Mouse (Mus musculus) MEL (cell line): ENCODE measurements around the gene Hspg2. TPM values are rescaled to one million over a fixed set of nuclear protein-coding genes. Genes with fewer than 3 reads are reported as not detected.

Experiments used
- DNase-seq: peaks from one replicate; pipeline ENCODE4 v3.0.0; 2011; ENCODE audit warnings: low read depth, low spot score
- H3K27ac ChIP-seq: 2 replicates; pipeline ENCODE4 v1.5.1; 2012; ENCODE audit warnings: low read depth, mild to moderate bottlenecking, control low read depth, low read length, moderate library complexity; ENCODE audit not compliant: control insufficient read depth
- H3K27me3 ChIP-seq, 2 experiments: fragments of 150-350 bp in 1 of 2; sonication (generic) in 1 of 2; 2 replicates each; pipeline ENCODE4 v1.6.1; 2012; ENCODE audit warnings: low read length in 2 of 2, mild to moderate bottlenecking in 2 of 2, improper control_type of control experiment in 1 of 2, moderate library complexity in 1 of 2; ENCODE audit not compliant: insufficient read depth in 2 of 2, control insufficient read depth in 1 of 2
- H3K36me3 ChIP-seq, 2 experiments: 2 replicates each; pipeline ENCODE4 v1.6.1; 2012 to 2014; ENCODE audit warnings: low read length in 2 of 2, improper control_type of control experiment in 1 of 2, inconsistent platforms in 1 of 2, mild to moderate bottlenecking in 1 of 2; ENCODE audit not compliant: insufficient read depth in 2 of 2, control insufficient read depth in 1 of 2
- H3K4me1 ChIP-seq, 2 experiments: fragments of 150-350 bp in 1 of 2; sonication (generic) in 1 of 2; 2 replicates each; pipeline ENCODE4 v1.6.1; 2012; ENCODE audit warnings: low read length in 2 of 2, improper control_type of control experiment in 1 of 2, mild to moderate bottlenecking in 1 of 2; ENCODE audit not compliant: insufficient read depth in 2 of 2, control insufficient read depth in 1 of 2
- H3K4me3 ChIP-seq, 2 experiments: fragments of 150-350 bp in 1 of 2; sonication (generic) in 1 of 2; 2 replicates each; pipeline ENCODE4 v1.5.1; 2012; ENCODE audit warnings: low read depth in 2 of 2, low read length in 2 of 2, mild to moderate bottlenecking in 2 of 2, moderate library complexity in 2 of 2, control low read depth in 1 of 2, improper control_type of control experiment in 1 of 2; ENCODE audit not compliant: control insufficient read depth in 1 of 2, insufficient read depth in 1 of 2
- H3K79me2 ChIP-seq: 2 replicates; pipeline ENCODE4 v1.6.1; 2012; ENCODE audit warnings: mild to moderate bottlenecking, low read length, moderate library complexity; ENCODE audit not compliant: control insufficient read depth, poor library complexity, insufficient read depth
- H3K9ac ChIP-seq: 2 replicates; pipeline ENCODE4 v1.6.1; 2012; ENCODE audit warnings: low read depth, mild to moderate bottlenecking, control low read depth, low read length, moderate library complexity; ENCODE audit not compliant: control insufficient read depth, poor library complexity, severe bottlenecking
- H3K9me3 ChIP-seq: fragments of 150-350 bp; sonication (generic); replicated peaks from 2 replicates; pipeline ENCODE4 v1.6.1; 2012; ENCODE audit warnings: mild to moderate bottlenecking, low read length, improper control_type of control experiment, moderate library complexity; ENCODE audit not compliant: insufficient read depth
- BHLHE40 ChIP-seq: IDR thresholded peaks from 2 replicates; pipeline ENCODE4 v1.6.1; 2012; ENCODE audit warnings: low read depth, mild to moderate bottlenecking, inconsistent platforms, low read length, improper control_type of control experiment, borderline replicate concordance
- CHD1 ChIP-seq: IDR thresholded peaks from 2 replicates; pipeline ENCODE4 v1.6.1; 2012; ENCODE audit warnings: low read depth, mild to moderate bottlenecking, inconsistent platforms, low read length, improper control_type of control experiment
- CHD2 ChIP-seq: IDR thresholded peaks from 2 replicates; pipeline ENCODE4 v1.6.1; 2011; ENCODE audit warnings: low read length, improper control_type of control experiment
- CTCF ChIP-seq, 3 experiments: IDR thresholded peaks in 2 of 3; conservative IDR thresholded peaks in 1 of 3; 2 replicates each; pipeline ENCODE4 v1.5.1; 2011 to 2012; ENCODE audit warnings: low read length in 3 of 3, low read depth in 2 of 3, mild to moderate bottlenecking in 2 of 3, improper control_type of control experiment in 1 of 3, inconsistent platforms in 1 of 3, mixed read lengths in 1 of 3, moderate library complexity in 1 of 3; ENCODE audit not compliant: control insufficient read depth in 1 of 3, insufficient read depth in 1 of 3, poor library complexity in 1 of 3, severe bottlenecking in 1 of 3
- EP300 ChIP-seq, 2 experiments: IDR thresholded peaks; 2 replicates each; pipeline ENCODE4 v1.6.1; 2011; ENCODE audit warnings: improper control_type of control experiment in 2 of 2, low read length in 2 of 2, low read depth in 1 of 2, mild to moderate bottlenecking in 1 of 2
- ETS1 ChIP-seq: IDR thresholded peaks from 2 replicates; pipeline ENCODE4 v1.6.1; 2012; ENCODE audit warnings: low read depth, mild to moderate bottlenecking, inconsistent platforms, low read length, improper control_type of control experiment, moderate library complexity
- HCFC1 ChIP-seq: IDR thresholded peaks from 2 replicates; pipeline ENCODE4 v1.6.1; 2012; ENCODE audit warnings: low read depth, mild to moderate bottlenecking, inconsistent platforms, low read length, improper control_type of control experiment, moderate library complexity
- KAT2A ChIP-seq: conservative IDR thresholded peaks from 2 replicates; pipeline ENCODE4 v1.6.1; 2012; ENCODE audit warnings: low read depth, low read length, improper control_type of control experiment, inconsistent platforms
- MAFK ChIP-seq: IDR thresholded peaks from 2 replicates; pipeline ENCODE4 v1.6.1; 2011; ENCODE audit warnings: low read depth, mild to moderate bottlenecking, low read length, improper control_type of control experiment, borderline replicate concordance
- MXI1 ChIP-seq: IDR thresholded peaks from 2 replicates; pipeline ENCODE4 v1.6.1; 2011; ENCODE audit warnings: mild to moderate bottlenecking, low read depth, low read length, improper control_type of control experiment
- MYB ChIP-seq: IDR thresholded peaks from 2 replicates; pipeline ENCODE4 v1.6.1; 2011; ENCODE audit warnings: mild to moderate bottlenecking, low read depth, low read length, improper control_type of control experiment
- MYC ChIP-seq: IDR thresholded peaks from 2 replicates; pipeline ENCODE4 v1.6.1; 2011; ENCODE audit warnings: low read depth, mild to moderate bottlenecking, low read length, improper control_type of control experiment, moderate library complexity
- NRF1 ChIP-seq: IDR thresholded peaks from 2 replicates; pipeline ENCODE4 v1.6.1; 2014; ENCODE audit warnings: low read depth, mild to moderate bottlenecking, inconsistent platforms, low read length, improper control_type of control experiment, moderate library complexity; ENCODE audit not compliant: poor library complexity, insufficient read depth, severe bottlenecking
- POLR2AphosphoS2 ChIP-seq: IDR thresholded peaks from 2 replicates; pipeline ENCODE4 v1.6.1; 2011; ENCODE audit warnings: low read length, improper control_type of control experiment
- POLR2AphosphoS5 ChIP-seq: IDR thresholded peaks from 2 replicates; pipeline ENCODE4 v1.6.1; 2012; ENCODE audit warnings: low read depth, borderline replicate concordance, mild to moderate bottlenecking, inconsistent platforms, low read length, moderate library complexity, mixed read lengths
- RAD21 ChIP-seq: IDR thresholded peaks from 2 replicates; pipeline ENCODE4 v1.6.1; 2011; ENCODE audit warnings: mild to moderate bottlenecking, low read depth, low read length, improper control_type of control experiment
- RCOR1 ChIP-seq: IDR thresholded peaks from 2 replicates; pipeline ENCODE4 v1.6.1; 2012; ENCODE audit warnings: low read depth, mild to moderate bottlenecking, inconsistent platforms, low read length, improper control_type of control experiment
- SIN3A ChIP-seq: IDR thresholded peaks from 2 replicates; pipeline ENCODE4 v1.6.1; 2012; ENCODE audit warnings: low read length, improper control_type of control experiment, inconsistent platforms
- SMC3 ChIP-seq: IDR thresholded peaks from 2 replicates; pipeline ENCODE4 v1.6.1; 2011; ENCODE audit warnings: low read depth, low read length, improper control_type of control experiment
- TAL1 ChIP-seq: IDR thresholded peaks from 2 replicates; pipeline ENCODE4 v1.6.1; 2012; ENCODE audit warnings: mild to moderate bottlenecking, inconsistent platforms, low read length, moderate library complexity, mixed read lengths
- TBP ChIP-seq: IDR thresholded peaks from 2 replicates; pipeline ENCODE4 v1.8.0; 2011; ENCODE audit warnings: low read depth, low read length, improper control_type of control experiment
- TCF12 ChIP-seq: IDR thresholded peaks from 2 replicates; pipeline ENCODE4 v1.6.1; 2014; ENCODE audit warnings: low read depth, mild to moderate bottlenecking, inconsistent platforms, low read length, improper control_type of control experiment, moderate library complexity
- UBTF ChIP-seq: IDR thresholded peaks from 2 replicates; pipeline ENCODE4 v1.6.1; 2012; ENCODE audit warnings: low read depth, mild to moderate bottlenecking, inconsistent platforms, low read length, improper control_type of control experiment, moderate library complexity, borderline replicate concordance; ENCODE audit not compliant: insufficient read depth
- USF2 ChIP-seq, 2 experiments: IDR thresholded peaks; 2 replicates each; pipeline ENCODE4 v1.6.1; 2011 to 2012; ENCODE audit warnings: improper control_type of control experiment in 2 of 2, low read length in 2 of 2, borderline replicate concordance in 1 of 2, inconsistent platforms in 1 of 2, low read depth in 1 of 2, mild to moderate bottlenecking in 1 of 2; ENCODE audit not compliant: insufficient read depth in 1 of 2
- ZKSCAN1 ChIP-seq: IDR thresholded peaks from 2 replicates; pipeline ENCODE4 v1.6.1; 2012; ENCODE audit warnings: low read depth, mild to moderate bottlenecking, inconsistent platforms, low read length, improper control_type of control experiment, moderate library complexity
- polyA plus RNA-seq, 2 experiments: library from polyadenylated mRNA; stranded (reverse) in 1 of 2; unstranded in 1 of 2; fragments of >175 nt in 1 of 2; fragments of >200 nt in 1 of 2; gene quantifications; 2 replicates each; pipeline versions ENCODE4 v1.2.1 to v1.2.4; 2012; ENCODE audit warnings: low replicate concordance in 2 of 2, low read depth in 1 of 2; ENCODE audit not compliant: insufficient read length in 2 of 2, insufficient read depth in 1 of 2, missing spikeins in 1 of 2
- total RNA-seq: library from RNA; depleted of rRNA; stranded (reverse); fragments of 300-350 nt; gene quantifications from 2 replicates; pipeline ENCODE4 v1.2.3, GENCODE M21; 2012

The Hspg2 gene
- total and polyA plus RNA-seq, 3 experiments: 0.04 TPM; not detected in 1

DNA sequence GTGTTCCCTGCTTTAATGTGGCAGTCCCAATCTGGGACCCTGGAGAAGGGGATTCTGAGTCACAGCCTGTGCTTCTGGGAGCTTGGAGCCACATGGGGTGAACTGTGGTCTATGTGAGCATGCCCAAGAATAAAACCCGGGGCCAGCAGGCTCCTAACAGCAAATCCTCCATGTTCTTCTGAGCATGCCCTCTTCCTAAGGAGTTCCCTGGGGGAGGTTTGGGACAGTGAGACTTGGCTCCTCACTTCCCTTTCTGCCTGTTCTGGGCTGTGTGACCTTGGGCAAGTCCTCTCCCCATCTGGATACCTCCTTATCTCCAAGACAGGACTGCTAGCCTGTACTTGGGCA is 12.4 kb downstream of the Hspg2 start:
- H3K4me3 ChIP-seq: no peak overlapping the region
- H3K9me3 ChIP-seq: no peaks in the 10 kb centered on the region
- H3K27ac ChIP-seq: no peak overlapping the region
- H3K79me2 ChIP-seq: no peaks in the 10 kb centered on the region
- peaks cover 0 to 5% of the 10 kb centered on the region in 2 experiments; a peak in 1 of 4 replicates for H3K4me1 ChIP-seq
- no peak for DNase-seq
- no peak overlapping the region for H3K9ac ChIP-seq
- H3K27me3 ChIP-seq: no peaks in the 10 kb centered on the region
- TF ChIP-seq HCFC1: no peak
- no peak for TF ChIP-seq MXI1
- no peaks in the 10 kb centered on the region for H3K36me3 ChIP-seq

DNA sequence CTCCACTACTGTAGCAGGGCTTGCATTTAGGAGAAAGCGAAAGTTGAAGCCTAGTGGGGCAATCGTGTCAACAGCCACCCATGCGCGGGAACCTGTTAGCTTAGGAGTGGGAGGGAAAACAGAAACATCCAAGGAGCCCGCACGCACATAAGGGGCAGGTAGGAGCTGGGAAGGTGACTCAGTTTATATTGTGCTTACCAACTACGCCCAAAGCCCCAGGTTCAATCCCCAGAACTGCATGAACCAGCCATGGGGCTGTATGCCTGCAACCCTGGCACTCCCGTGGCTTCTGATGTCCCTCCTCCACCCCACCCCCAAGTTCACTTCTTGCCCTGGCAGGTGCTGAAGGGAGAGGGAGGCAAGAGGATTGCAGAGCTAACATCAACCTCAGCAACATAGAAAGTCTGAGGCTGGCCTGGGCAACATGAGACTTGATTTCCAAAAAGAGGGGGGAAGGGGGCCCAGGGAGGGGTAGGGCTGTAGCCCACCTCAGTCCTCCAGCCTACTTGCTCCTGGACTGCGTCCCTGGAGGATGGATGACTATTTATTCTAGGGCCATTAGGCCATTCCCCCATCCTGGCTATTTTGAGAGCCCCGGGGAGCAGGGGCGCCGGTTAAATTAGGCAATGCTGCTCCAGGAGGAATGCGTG is 12.9 kb downstream of the Hspg2 start:
- Histone ChIP-seq H3K27me3 (no peaks in the 10 kb centered on the region), H3K27ac (no peak overlapping the region)

GRCm38 (mm10) chr4:137483871-137484270 is 15.3 kb downstream of the Hspg2 start:
- DNase-seq: peak; percentile 52
- peaks cover 0 to 5% of the 10 kb centered on the region in 2 experiments; a peak in 1 of 4 replicates for H3K4me1 ChIP-seq
- no peaks in the 10 kb centered on the region for H3K27me3 ChIP-seq
- no peaks in the 10 kb centered on the region for H3K9me3 ChIP-seq
- no peaks in the 10 kb centered on the region for H3K79me2 ChIP-seq
- H3K9ac ChIP-seq: no peak overlapping the region
- no peaks in the 10 kb centered on the region for H3K36me3 ChIP-seq
- H3K4me3 ChIP-seq: no peak overlapping the region
- H3K27ac ChIP-seq: no peak overlapping the region
- no peak for TF ChIP-seq BHLHE40
- peak; percentile 33; the same call in 1 of the 2 replicates for TF ChIP-seq MYB
- peak; percentile 77 for TF ChIP-seq RCOR1
- no peak for TF ChIP-seq MAFK
- no peak for TF ChIP-seq HCFC1
- TF ChIP-seq TCF12: peak; percentile 71
- no peak for TF ChIP-seq TBP
- no peak for TF ChIP-seq POLR2AphosphoS2
- no peak for TF ChIP-seq NRF1
- peak; percentile 39 to 49; a peak in 3 of 4 replicates for TF ChIP-seq EP300 (IDR thresholded peaks at IDR 0.05; ENCODE audit: low read depth in 1 of 2, low read length in 2 of 2)
- TF ChIP-seq CTCF (IDR thresholded peaks at IDR 0.05 in 2 of 3, conservative IDR thresholded peaks at IDR 0.05 in 1 of 3; ENCODE audit: control insufficient read depth in 1 of 3, insufficient read depth in 1 of 3, low read depth in 2 of 3, low read length in 3 of 3, poor library complexity in 1 of 3, severe bottlenecking in 1 of 3): no peak
- TF ChIP-seq USF2 (IDR thresholded peaks at IDR 0.05; ENCODE audit: borderline replicate concordance in 1 of 2, insufficient read depth in 1 of 2, low read depth in 1 of 2, low read length in 2 of 2): no peak
- TF ChIP-seq SIN3A: no peak
- TF ChIP-seq CHD1: no peak
- no peak for TF ChIP-seq SMC3
- TF ChIP-seq ETS1: peak; percentile 43; the same call in 1 of the 2 replicates
- no peak for TF ChIP-seq RAD21
- TF ChIP-seq UBTF: no peak
- no peak for TF ChIP-seq CHD2
- TF ChIP-seq ZKSCAN1: no peak
- no peak for TF ChIP-seq POLR2AphosphoS5

More for the DNA sequence above, 12.9 kb downstream of the Hspg2 start:
- DNase-seq: no peak
- Histone ChIP-seq H3K9ac (no peak overlapping the region), H3K4me1 (peaks cover 0 to 5% of the 10 kb centered on the region in 2 experiments; a peak in 1 of 4 replicates), H3K4me3 (no peak overlapping the region)
- TF ChIP-seq MYC (no peak), HCFC1 (no peak), TAL1 (no peak), CTCF (IDR thresholded peaks at IDR 0.05 in 2 of 3, conservative IDR thresholded peaks at IDR 0.05 in 1 of 3; ENCODE audit: control insufficient read depth in 1 of 3, insufficient read depth in 1 of 3, low read depth in 2 of 3, low read length in 3 of 3, poor library complexity in 1 of 3, severe bottlenecking in 1 of 3) (no peak), TBP (no peak), KAT2A (no peak), RCOR1 (no peak)
- TF ChIP-seq, all 39 proteins: peak for 0
- Histone ChIP-seq H3K36me3 (no peaks in the 10 kb centered on the region), H3K79me2 (no peaks in the 10 kb centered on the region), H3K9me3 (no peaks in the 10 kb centered on the region)
